Mouse (Mus musculus) cerebellum, postnatal 25 days (tissue): ENCODE results near the gene Efhd2.

Experiments used
- DNase-seq, 2 experiments: peaks; one replicate each; pipeline ENCODE4 v3.0.0; 2021; ENCODE audit warnings: mixed read lengths in 2 of 2

Efhd2 gene

GRCm38 (mm10) chr4:141874601-141875460, at the start of gene Efhd2:
Gene Efhd2 (minus strand): TSS chr4:141874920.
- peak; percentile 83 to 89 for DNase-seq

- DNase-seq: no peak
Measured at GRCm38 (mm10) chr4:141923961-141924360, 49.2 kb upstream of the Efhd2 start.

GRCm38 (mm10) chr4:141920391-141920790, 45.7 kb upstream of the Efhd2 start:
- no peak for DNase-seq

- DNase-seq: no peak
Measured at GRCm38 (mm10) chr4:141917735-141918419, 43.2 kb upstream of the Efhd2 start.

- DNase-seq: no peak
Measured at GRCm38 (mm10) chr4:141914040-141914439, 39.3 kb upstream of the Efhd2 start.

GRCm38 (mm10) chr4:141913201-141913993, 38.7 kb upstream of the Efhd2 start:
- no peak for DNase-seq

GRCm38 (mm10) chr4:141904710-141905109, 30.0 kb upstream of the Efhd2 start:
- no peak for DNase-seq

GRCm38 (mm10) chr4:141902479-141902858, 27.7 kb upstream of the Efhd2 start:
- no peak for DNase-seq

GRCm38 (mm10) chr4:141901711-141902478, 27.2 kb upstream of the Efhd2 start:
- no peak for DNase-seq

- no peak for DNase-seq
Measured at GRCm38 (mm10) chr4:141900421-141900820, 25.7 kb upstream of the Efhd2 start.

- no peak for DNase-seq
Measured at GRCm38 (mm10) chr4:141899936-141900335, 25.2 kb upstream of the Efhd2 start.

GRCm38 (mm10) chr4:141898905-141899304, 24.2 kb upstream of the Efhd2 start:
- no peak for DNase-seq

- DNase-seq: no peak
Measured at GRCm38 (mm10) chr4:141897838-141898237, 23.1 kb upstream of the Efhd2 start.

GRCm38 (mm10) chr4:141897225-141897624, 22.5 kb upstream of the Efhd2 start:
- DNase-seq: peak in 1 of 2 experiments; percentile 23

- no peak for DNase-seq
Measured at GRCm38 (mm10) chr4:141895772-141896171, 21.1 kb upstream of the Efhd2 start.

- DNase-seq: no peak
Measured at GRCm38 (mm10) chr4:141893157-141893784, 18.6 kb upstream of the Efhd2 start.

GRCm38 (mm10) chr4:141886385-141886968, 11.8 kb upstream of the Efhd2 start:
- no peak for DNase-seq

- DNase-seq: no peak
Measured at GRCm38 (mm10) chr4:141885451-141885850, 10.7 kb upstream of the Efhd2 start.

- no peak for DNase-seq
Measured at GRCm38 (mm10) chr4:141882858-141883257, 8.1 kb upstream of the Efhd2 start.

- no peak for DNase-seq
Measured at GRCm38 (mm10) chr4:141881950-141882349, 7.2 kb upstream of the Efhd2 start.

GRCm38 (mm10) chr4:141881289-141881914, 6.7 kb upstream of the Efhd2 start:
- no peak for DNase-seq
